Mouse (Mus musculus): Measurements from ENCODE around the gene Slc15a3.

Slc15a3 gene

GRCm38 (mm10) chr19:10897491-10897890 lies 58.0 kb downstream of the Slc15a3 start:
- in situ Hi-C loops (cut with MboI; ENCODE audit: low pct_unique_long_range_greater_than_20kb in 1 of 2, low sequenced_read_pairs in 2 of 2, unreplicated experiment in 1 of 2) = no loop called here

GRCm38 (mm10) chr19:10900315-10900714 lies 60.8 kb downstream of the Slc15a3 start:
- in situ Hi-C loops (cut with MboI; ENCODE audit: low pct_unique_long_range_greater_than_20kb in 1 of 2, low sequenced_read_pairs in 2 of 2, unreplicated experiment in 1 of 2) = no loop called here

- in situ Hi-C loops (cut with MboI; ENCODE audit: low pct_unique_long_range_greater_than_20kb in 1 of 2, low sequenced_read_pairs in 2 of 2, unreplicated experiment in 1 of 2) = no loop called here
Measured at GRCm38 (mm10) chr19:10901046-10901445, 61.5 kb downstream of the Slc15a3 start.

GRCm38 (mm10) chr19:10904512-10904911 lies 65.0 kb downstream of the Slc15a3 start:
- in situ Hi-C loops (cut with MboI; ENCODE audit: low pct_unique_long_range_greater_than_20kb in 1 of 2, low sequenced_read_pairs in 2 of 2, unreplicated experiment in 1 of 2) = no loop called here

- in situ Hi-C loops (cut with MboI; ENCODE audit: low pct_unique_long_range_greater_than_20kb in 1 of 2, low sequenced_read_pairs in 2 of 2, unreplicated experiment in 1 of 2) = no loop called here
Measured at GRCm38 (mm10) chr19:10904927-10905727, 65.6 kb downstream of the Slc15a3 start.

GRCm38 (mm10) chr19:10905728-10906000 lies 66.1 kb downstream of the Slc15a3 start:
- in situ Hi-C loops (cut with MboI; ENCODE audit: low pct_unique_long_range_greater_than_20kb in 1 of 2, low sequenced_read_pairs in 2 of 2, unreplicated experiment in 1 of 2) = no loop called here

GRCm38 (mm10) chr19:10907891-10908290 lies 68.4 kb downstream of the Slc15a3 start:
- in situ Hi-C loops (cut with MboI; ENCODE audit: low pct_unique_long_range_greater_than_20kb in 1 of 2, low sequenced_read_pairs in 2 of 2, unreplicated experiment in 1 of 2) = no loop called here

Measured in mouse embryonic stem cell (cell line).